Mouse (Mus musculus) bone marrow, adult 2 months (tissue): ENCODE data around the gene Abo. TPM values are rescaled to one million over a fixed set of nuclear protein-coding genes. Genes with fewer than 3 reads are reported as not detected.

Experiments
- H3K27ac ChIP-seq: fragments of 200-500 bp; 2 replicates; pipeline ENCODE4 v1.5.1; 2012; ENCODE audit warnings: low read depth, mild to moderate bottlenecking, control low read depth, inconsistent platforms, low read length; ENCODE audit not compliant: control insufficient read depth, poor library complexity, insufficient read depth
- H3K4me1 ChIP-seq: fragments of 200-500 bp; 2 replicates; pipeline ENCODE4 v1.6.1; 2011; ENCODE audit warnings: low read length; ENCODE audit not compliant: control insufficient read depth, insufficient read depth
- H3K4me3 ChIP-seq: fragments of 200-500 bp; replicated peaks from 2 replicates; pipeline ENCODE3; 2011; ENCODE audit warnings: mild to moderate bottlenecking, low read depth, low read length, control low read depth; ENCODE audit not compliant: control insufficient read depth
- CTCF ChIP-seq: fragments of 200-500 bp; IDR thresholded peaks from 2 replicates; pipeline ENCODE4 v1.5.1; 2011; ENCODE audit warnings: low read length, control low read depth; ENCODE audit not compliant: control insufficient read depth, insufficient read depth
- POLR2A ChIP-seq: fragments of 200-500 bp; IDR thresholded peaks from 2 replicates; pipeline ENCODE4 v1.6.1; 2011; ENCODE audit warnings: low read depth, mild to moderate bottlenecking, control low read depth, low read length, borderline replicate concordance; ENCODE audit not compliant: control insufficient read depth
- WGBS: fragments of 180-500 bp; shearing (Covaris S2); methylation state at CpG from one replicate; pipeline ENCODE4 v1.1.7; 2018; 5-methylcytosine and 5-hydroxymethylcytosine counted together
- polyA plus RNA-seq: library from polyadenylated mRNA; stranded (reverse); fragments of >200 nt; gene quantifications from 2 replicates; pipeline ENCODE4 v1.2.4, GENCODE M21; 2011; ENCODE audit warnings: low replicate concordance; ENCODE audit not compliant: missing spikeins, insufficient read depth, insufficient read length

Abo gene
- polyA plus RNA-seq, 1 experiment = not detected

DNA sequence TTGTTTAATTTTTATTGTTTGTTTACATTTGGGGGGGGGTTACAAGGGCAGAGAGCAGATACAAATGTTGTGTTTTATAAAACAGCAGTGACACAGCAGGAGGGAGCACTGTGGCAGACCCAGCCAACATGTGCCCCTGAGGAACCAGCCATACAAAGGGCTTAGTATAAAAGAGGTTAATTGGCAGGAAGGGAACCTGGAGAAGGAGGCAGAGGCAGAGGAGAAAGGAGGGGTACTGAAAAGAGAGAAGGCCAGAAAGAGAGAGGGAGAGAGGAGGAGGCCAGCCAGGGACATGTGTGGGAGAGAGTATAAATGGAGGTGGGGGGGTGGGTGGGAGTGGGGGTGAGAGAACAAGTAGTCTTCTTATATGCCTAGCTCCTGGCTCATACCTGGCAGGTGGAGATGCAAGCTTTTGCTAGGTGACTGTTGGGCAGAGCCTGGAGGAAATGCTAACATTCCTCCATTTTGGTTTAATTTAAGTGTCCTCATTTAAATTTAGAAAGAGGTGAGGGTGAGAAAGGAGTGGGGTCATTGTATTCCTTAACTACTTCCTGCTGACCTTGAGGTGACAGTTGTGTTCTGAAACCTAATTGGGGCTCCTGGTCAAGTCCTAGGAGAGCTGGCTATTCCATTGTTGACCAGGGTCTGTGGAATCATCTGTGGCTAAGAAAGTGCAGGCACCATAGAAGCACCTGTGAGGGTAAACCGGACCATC, 37.4 kb downstream of the Abo start:
- no peak overlapping the region for H3K27ac ChIP-seq
- H3K4me3 ChIP-seq = no peak overlapping the region
- no peaks in the 10 kb centered on the region for H3K4me1 ChIP-seq
- WGBS = 80% methylated on average over 1 of the region's 1 CpGs
- TF ChIP-seq POLR2A (no peak), CTCF (no peak)

Other genes starting within 250 kb of the Abo start
- gene Fam69b, start 236.5 kb downstream of the Abo start, polyA plus RNA-seq = 0.99 and 4.2 TPM in 2 replicates
- gene Lcn4, start 193.7 kb downstream of the Abo start, polyA plus RNA-seq = not detected in 2 replicates
- 7.5 and 23.5 TPM in 2 replicates for gene Surf6, start 37.9 kb upstream of the Abo start, polyA plus RNA-seq
- gene Med22, start 45.7 kb upstream of the Abo start, polyA plus RNA-seq = 13.0 and 13.1 TPM in 2 replicates
- 161 and 199 TPM in 2 replicates for gene Rpl7a, start 45.8 kb upstream of the Abo start, polyA plus RNA-seq
- 17.7 and 36.9 TPM in 2 replicates for gene Surf2, start 51.4 kb upstream of the Abo start, polyA plus RNA-seq
- gene Surf1, start 51.6 kb upstream of the Abo start, polyA plus RNA-seq = 32.1 and 58.4 TPM in 2 replicates
- 18.0 and 32.3 TPM in 2 replicates for gene Surf4, start 68.9 kb upstream of the Abo start, polyA plus RNA-seq
- gene Stkld1, start 69.1 kb upstream of the Abo start, polyA plus RNA-seq = 0.70 TPM in 1 of 2 replicates, not detected in the other
- gene Rexo4, start 99.4 kb upstream of the Abo start, polyA plus RNA-seq = 17.7 and 29.5 TPM in 2 replicates
- gene Adamts13, start 108.4 kb upstream of the Abo start, polyA plus RNA-seq = not detected in 2 replicates
- gene Cacfd1, start 144.9 kb upstream of the Abo start, polyA plus RNA-seq = 11.8 and 20.8 TPM in 2 replicates
- gene Slc2a6, start 163.0 kb upstream of the Abo start, polyA plus RNA-seq = 6.3 and 26.1 TPM in 2 replicates
- gene Mymk, start 207.2 kb upstream of the Abo start, polyA plus RNA-seq = not detected in 2 replicates
- 0.85 TPM in 1 of 2 replicates, not detected in the other for gene Adamtsl2, start 214.4 kb upstream of the Abo start, polyA plus RNA-seq